Mouse (Mus musculus): ENCODE measurements around the gene Rnft2. TPM values are rescaled to one million over a fixed set of nuclear protein-coding genes. Genes with fewer than 3 reads are reported as not detected.

Gene Rnft2
- polyA plus RNA-seq, 1 experiment from 2014 or later = 2.2 TPM

- H3K4me2 ChIP-seq (replicated peaks) = no peak overlapping the region
- WGBS = 39% methylated on average over 8 of the region's 8 CpGs
- H3K27ac ChIP-seq = no peak overlapping the region
- ATAC-seq = no peak
- peaks cover 5% of the 10 kb centered on the region for H3K36me3 ChIP-seq
- H3K9ac ChIP-seq = no peak overlapping the region
- no peaks in the 10 kb centered on the region for H3K27me3 ChIP-seq (replicated peaks)
- H3K4me1 ChIP-seq (replicated peaks) = peaks cover 4% of the 10 kb centered on the region; the same call in 1 of the 2 replicates
- no peaks in the 10 kb centered on the region for H3K9me3 ChIP-seq
- H3K4me3 ChIP-seq (replicated peaks) = no peak overlapping the region
Measured at GRCm38 (mm10) chr5:118266309-118266708, 21.4 kb upstream of the Rnft2 start.

GRCm38 (mm10) chr5:118265366-118265765, 20.4 kb upstream of the Rnft2 start:
- whole genome bisulfite sequencing = 79% methylated on average over 5 of the region's 5 CpGs
- no peaks in the 10 kb centered on the region for H3K9me3 ChIP-seq
- ATAC-seq = no peak
- H3K4me3 ChIP-seq (replicated peaks) = no peak overlapping the region
- H3K36me3 ChIP-seq = peaks cover 12% of the 10 kb centered on the region
- peaks cover 4% of the 10 kb centered on the region; the same call in 1 of the 2 replicates for H3K4me1 ChIP-seq (replicated peaks)
- H3K27ac ChIP-seq = no peak overlapping the region
- H3K4me2 ChIP-seq (replicated peaks) = no peak overlapping the region
- H3K9ac ChIP-seq = no peak overlapping the region
- no peaks in the 10 kb centered on the region for H3K27me3 ChIP-seq (replicated peaks)

- H3K36me3 ChIP-seq = peaks cover 12% of the 10 kb centered on the region
- no peak overlapping the region for H3K9ac ChIP-seq
- WGBS = 81% methylated on average over 9 of the region's 9 CpGs
- no peak overlapping the region for H3K4me2 ChIP-seq (replicated peaks)
- H3K4me3 ChIP-seq (replicated peaks) = no peak overlapping the region
- no peak for ATAC-seq
- peaks cover 2% of the 10 kb centered on the region; the same call in 1 of the 2 replicates for H3K4me1 ChIP-seq (replicated peaks)
- H3K27ac ChIP-seq = no peak overlapping the region
- no peaks in the 10 kb centered on the region for H3K27me3 ChIP-seq (replicated peaks)
- H3K9me3 ChIP-seq = no peaks in the 10 kb centered on the region
Measured at GRCm38 (mm10) chr5:118264279-118264678, 19.4 kb upstream of the Rnft2 start.

GRCm38 (mm10) chr5:118262418-118262817, 17.5 kb upstream of the Rnft2 start:
- Histone ChIP-seq H3K36me3 (peaks cover 20% of the 10 kb centered on the region), H3K9ac (no peak overlapping the region), H3K4me3 (replicated peaks) (no peak overlapping the region), H3K9me3 (no peaks in the 10 kb centered on the region), H3K4me2 (replicated peaks) (no peak overlapping the region), H3K27me3 (replicated peaks) (no peaks in the 10 kb centered on the region), H3K4me1 (replicated peaks) (no peaks in the 10 kb centered on the region), H3K27ac (no peak overlapping the region)
- no peak for ATAC-seq
- 85% methylated on average over 8 of the region's 8 CpGs for WGBS

GRCm38 (mm10) chr5:118261181-118261580, 16.3 kb upstream of the Rnft2 start:
- no peak for ATAC-seq
- no peak overlapping the region for H3K9ac ChIP-seq
- no peaks in the 10 kb centered on the region for H3K9me3 ChIP-seq
- no peak overlapping the region for H3K4me3 ChIP-seq (replicated peaks)
- H3K4me2 ChIP-seq (replicated peaks) = no peak overlapping the region
- no peaks in the 10 kb centered on the region for H3K27me3 ChIP-seq (replicated peaks)
- no peak overlapping the region for H3K27ac ChIP-seq
- peaks cover 30% of the 10 kb centered on the region for H3K36me3 ChIP-seq
- WGBS = 91% methylated on average over 9 of the region's 9 CpGs
- no peaks in the 10 kb centered on the region for H3K4me1 ChIP-seq (replicated peaks)

GRCm38 (mm10) chr5:118260642-118261041, 15.7 kb upstream of the Rnft2 start:
- H3K4me1 ChIP-seq (replicated peaks) = no peaks in the 10 kb centered on the region
- peaks cover 30% of the 10 kb centered on the region for H3K36me3 ChIP-seq
- WGBS = 87% methylated on average over 11 of the region's 11 CpGs

GRCm38 (mm10) chr5:118260055-118260454, 15.1 kb upstream of the Rnft2 start:
- no peak for ATAC-seq
- Histone ChIP-seq H3K4me3 (replicated peaks) (no peak overlapping the region), H3K36me3 (peaks cover 30% of the 10 kb centered on the region), H3K4me1 (replicated peaks) (no peaks in the 10 kb centered on the region), H3K27ac (no peak overlapping the region), H3K9ac (no peak overlapping the region), H3K4me2 (replicated peaks) (no peak overlapping the region), H3K9me3 (no peaks in the 10 kb centered on the region), H3K27me3 (replicated peaks) (no peaks in the 10 kb centered on the region)
- 84% methylated on average over 10 of the region's 10 CpGs for WGBS

More at GRCm38 (mm10) chr5:118260642-118261041, 15.7 kb upstream of the Rnft2 start:
- no peak overlapping the region for H3K27ac ChIP-seq
- no peak overlapping the region for H3K4me2 ChIP-seq (replicated peaks)
- no peak overlapping the region for H3K4me3 ChIP-seq (replicated peaks)
- no peaks in the 10 kb centered on the region for H3K9me3 ChIP-seq
- H3K9ac ChIP-seq = no peak overlapping the region
- no peak for ATAC-seq
- H3K27me3 ChIP-seq (replicated peaks) = no peaks in the 10 kb centered on the region

- H3K4me3 ChIP-seq (replicated peaks) = no peak overlapping the region
- H3K27me3 ChIP-seq (replicated peaks) = no peaks in the 10 kb centered on the region
- H3K9ac ChIP-seq = no peak overlapping the region
- no peak overlapping the region for H3K4me2 ChIP-seq (replicated peaks)
- H3K9me3 ChIP-seq = no peaks in the 10 kb centered on the region
- H3K36me3 ChIP-seq = peaks cover 30% of the 10 kb centered on the region
- no peak overlapping the region for H3K27ac ChIP-seq
- no peaks in the 10 kb centered on the region for H3K4me1 ChIP-seq (replicated peaks)
- 80% methylated on average over 6 of the region's 6 CpGs for WGBS
- no peak for ATAC-seq
Measured at GRCm38 (mm10) chr5:118259636-118260035, 14.7 kb upstream of the Rnft2 start.

GRCm38 (mm10) chr5:118259152-118259551, 14.2 kb upstream of the Rnft2 start:
- Histone ChIP-seq H3K9me3 (no peaks in the 10 kb centered on the region), H3K9ac (no peak overlapping the region), H3K4me2 (replicated peaks) (no peak overlapping the region), H3K4me1 (replicated peaks) (no peaks in the 10 kb centered on the region), H3K27me3 (replicated peaks) (no peaks in the 10 kb centered on the region), H3K4me3 (replicated peaks) (no peak overlapping the region), H3K27ac (no peak overlapping the region), H3K36me3 (peaks cover 30% of the 10 kb centered on the region)
- no peak for ATAC-seq
- WGBS = 66% methylated on average over 6 of the region's 6 CpGs

- no peak for ATAC-seq
- Histone ChIP-seq H3K36me3 (peaks cover 30% of the 10 kb centered on the region), H3K27ac (no peak overlapping the region), H3K4me3 (replicated peaks) (no peak overlapping the region), H3K4me2 (replicated peaks) (no peak overlapping the region), H3K27me3 (replicated peaks) (no peaks in the 10 kb centered on the region), H3K4me1 (replicated peaks) (no peaks in the 10 kb centered on the region), H3K9ac (no peak overlapping the region), H3K9me3 (no peaks in the 10 kb centered on the region)
- 98% methylated on average over 4 of the region's 4 CpGs for WGBS
Measured at GRCm38 (mm10) chr5:118256981-118257380, 12.1 kb upstream of the Rnft2 start.

- Histone ChIP-seq H3K9ac (no peak overlapping the region), H3K9me3 (no peaks in the 10 kb centered on the region), H3K27me3 (replicated peaks) (no peaks in the 10 kb centered on the region), H3K36me3 (peaks cover 13% of the 10 kb centered on the region; the same call in 1 of the 2 replicates), H3K27ac (no peak overlapping the region), H3K4me3 (replicated peaks) (no peak overlapping the region), H3K4me2 (replicated peaks) (no peak overlapping the region), H3K4me1 (replicated peaks) (no peaks in the 10 kb centered on the region)
- no peak for ATAC-seq
- WGBS = 93% methylated on average over 3 of the region's 3 CpGs
Measured at GRCm38 (mm10) chr5:118253551-118253950, 8.6 kb upstream of the Rnft2 start.

GRCm38 (mm10) chr5:118250987-118251386, 6.1 kb upstream of the Rnft2 start:
- Histone ChIP-seq H3K4me3 (replicated peaks) (no peak overlapping the region), H3K9ac (no peak overlapping the region), H3K36me3 (no peaks in the 10 kb centered on the region), H3K27me3 (replicated peaks) (no peaks in the 10 kb centered on the region), H3K27ac (no peak overlapping the region), H3K4me2 (replicated peaks) (no peak overlapping the region), H3K4me1 (replicated peaks) (peaks cover 11% of the 10 kb centered on the region), H3K9me3 (no peaks in the 10 kb centered on the region)
- 93% methylated on average over 7 of the region's 7 CpGs for WGBS
- ATAC-seq = no peak

- Histone ChIP-seq H3K4me3 (replicated peaks) (no peak overlapping the region), H3K9me3 (no peaks in the 10 kb centered on the region), H3K27me3 (replicated peaks) (no peaks in the 10 kb centered on the region), H3K27ac (no peak overlapping the region), H3K36me3 (no peaks in the 10 kb centered on the region), H3K9ac (no peak overlapping the region), H3K4me2 (replicated peaks) (no peak overlapping the region), H3K4me1 (replicated peaks) (peaks cover 15% of the 10 kb centered on the region)
- WGBS = 87% methylated on average over 8 of the region's 8 CpGs
- ATAC-seq = no peak
Measured at GRCm38 (mm10) chr5:118247378-118247777, 2.5 kb upstream of the Rnft2 start.

Measured in intestine, embryonic 15.5 days (tissue).